Mouse (Mus musculus) midbrain, postnatal 0 days (tissue): ENCODE measurements around the gene Rexo1. TPM values are rescaled to one million over a fixed set of nuclear protein-coding genes. Genes with fewer than 3 reads are reported as not detected.

Experiments
- ATAC-seq: fragments of 200-750 bp; cut with Nextera tagmentation; 2 replicates; pipeline ENCODE4 v1.8.0; 2017; ENCODE audit warnings: moderate number of reproducible peaks, mild to moderate bottlenecking, moderate TSS enrichment, moderate library complexity; ENCODE audit not compliant: low FRiP score
- DNase-seq: peaks from one replicate; pipeline ENCODE4 v3.0.0-alpha.2; 2015; ENCODE audit warnings: low spot score
- H3K27ac ChIP-seq: fragments of 300-500 bp; sonication (generic); 2 replicates; pipeline ENCODE4 v1.5.1; 2014; ENCODE audit warnings: low read depth, mild to moderate bottlenecking, low read length, mixed read lengths
- H3K27me3 ChIP-seq: fragments of 300-500 bp; sonication (generic); 2 replicates; pipeline ENCODE4 v1.6.1; 2014; ENCODE audit warnings: low read length, control low read depth, mixed read lengths; ENCODE audit not compliant: insufficient read depth
- H3K36me3 ChIP-seq: fragments of 300-500 bp; sonication (generic); 2 replicates; pipeline ENCODE4 v1.6.1; 2014; ENCODE audit warnings: low read length, control low read depth, mixed read lengths; ENCODE audit not compliant: insufficient read depth
- H3K4me1 ChIP-seq: fragments of 300-500 bp; sonication (generic); 2 replicates; pipeline ENCODE4 v1.6.1; 2014; ENCODE audit warnings: mild to moderate bottlenecking, control low read depth, antibody characterized with exemption, low read length, mixed read lengths; ENCODE audit not compliant: insufficient read depth
- H3K4me2 ChIP-seq: fragments of 300-500 bp; sonication (generic); 2 replicates; pipeline ENCODE4 v1.6.1; 2014; ENCODE audit warnings: low read depth, mild to moderate bottlenecking, low read length, mixed read lengths; ENCODE audit not compliant: poor library complexity, severe bottlenecking
- H3K4me3 ChIP-seq: fragments of 300-500 bp; sonication (generic); 2 replicates; pipeline ENCODE4 v1.5.1; 2014; ENCODE audit warnings: low read depth, mild to moderate bottlenecking, low read length, moderate library complexity
- H3K9ac ChIP-seq: fragments of 300-500 bp; sonication (generic); replicated peaks from 2 replicates; pipeline ENCODE4 v1.6.1; 2014; ENCODE audit warnings: mild to moderate bottlenecking, low read length, moderate library complexity, mixed read lengths; ENCODE audit not compliant: poor library complexity, severe bottlenecking
- H3K9me3 ChIP-seq: fragments of 300-500 bp; sonication (generic); 2 replicates; pipeline ENCODE4 v1.6.1; 2016; ENCODE audit warnings: low read length, control low read depth
- CTCF ChIP-seq: IDR thresholded peaks from 2 replicates; pipeline ENCODE4 v1.5.1; 2016; ENCODE audit warnings: antibody characterized with exemption, mild to moderate bottlenecking
- WGBS: fragments of 180-500 bp; shearing (Covaris S2); extraction: QIAGEN DNeasy Blood & Tissue Kit; methylation state at CpG from one replicate; pipeline ENCODE4 v1.1.7; 2014; 5-methylcytosine and 5-hydroxymethylcytosine counted together
- polyA plus RNA-seq: library from polyadenylated mRNA; unstranded; fragments of >200 nt; fragmentation: Nextera tagmentation; extraction: Ambion mirVana; gene quantifications from 2 replicates; pipeline ENCODE4 v1.2.1, GENCODE M21; 2015
- total RNA-seq: library from RNA; depleted of rRNA; stranded (reverse); fragments of >200 nt; gene quantifications from 2 replicates; pipeline ENCODE4 v1.2.3, GENCODE M21; 2014

The Rexo1 gene
- total and polyA plus RNA-seq, 2 experiments from 2014 or later, result 29.8 to 52.6 TPM

GRCm38 (mm10) chr10:80513739-80514138 is 47.6 kb downstream of the Rexo1 start:
- no peaks in the 10 kb centered on the region for H3K36me3 ChIP-seq
- no peak overlapping the region for H3K27ac ChIP-seq
- peak; percentile 30 for DNase-seq
- peak overlapping the region; percentile 13; the same call in 1 of the 2 replicates for H3K4me3 ChIP-seq
- ATAC-seq, result no peak
- peak overlapping the region; percentile 30 for H3K4me2 ChIP-seq
- 0 out of 2 replicates have a peak overlapping the region, but pooled peaks have one; percentile 39 for H3K9ac ChIP-seq
- no peaks in the 10 kb centered on the region for H3K9me3 ChIP-seq
- WGBS, result 5% methylated on average over 19 of the region's 19 CpGs
- H3K27me3 ChIP-seq, result peaks cover 15% of the 10 kb centered on the region; the same call in 1 of the 2 replicates
- H3K4me1 ChIP-seq, result no peaks in the 10 kb centered on the region
- no peak for TF ChIP-seq CTCF

- ATAC-seq, result no peak
- 50% methylated on average over 10 of the region's 10 CpGs for whole genome bisulfite sequencing
Measured at GRCm38 (mm10) chr10:80510273-80510660, 51.1 kb downstream of the Rexo1 start.

GRCm38 (mm10) chr10:80509412-80510272 is 51.7 kb downstream of the Rexo1 start:
- DNase-seq (peak; percentile 68), ATAC-seq (peak; percentile 62; the same call in 1 of the 2 replicates)
- H3K27me3 ChIP-seq, result peaks cover 31% of the 10 kb centered on the region
- no peaks in the 10 kb centered on the region for H3K36me3 ChIP-seq
- 11% methylated on average over 20 of the region's 20 CpGs for whole genome bisulfite sequencing
- H3K27ac ChIP-seq, result no peak overlapping the region
- no peak overlapping the region for H3K4me3 ChIP-seq
- H3K9me3 ChIP-seq, result no peaks in the 10 kb centered on the region
- H3K4me2 ChIP-seq, result peak overlapping the region; percentile 43
- H3K9ac ChIP-seq, result no peak overlapping the region
- no peaks in the 10 kb centered on the region for H3K4me1 ChIP-seq
- TF ChIP-seq CTCF, result peak; percentile 92

More at GRCm38 (mm10) chr10:80510273-80510660, 51.1 kb downstream of the Rexo1 start:
- Histone ChIP-seq H3K4me3 (no peak overlapping the region), H3K36me3 (no peaks in the 10 kb centered on the region), H3K27ac (no peak overlapping the region), H3K27me3 (peaks cover 31% of the 10 kb centered on the region), H3K9me3 (no peaks in the 10 kb centered on the region), H3K4me2 (no peak overlapping the region), H3K4me1 (no peaks in the 10 kb centered on the region), H3K9ac (no peak overlapping the region)
- TF ChIP-seq CTCF, result no peak
- DNase-seq, result no peak

- H3K4me3 ChIP-seq, result no peak overlapping the region
- no peak overlapping the region for H3K27ac ChIP-seq
- H3K9me3 ChIP-seq, result no peaks in the 10 kb centered on the region
- ATAC-seq (no peak), DNase-seq (peak; percentile 59)
- H3K9ac ChIP-seq, result no peak overlapping the region
- peaks cover 49% of the 10 kb centered on the region for H3K27me3 ChIP-seq
- TF ChIP-seq CTCF, result peak; percentile 82
- no peaks in the 10 kb centered on the region for H3K36me3 ChIP-seq
- under 1% methylated on average over 11 of the region's 11 CpGs for WGBS
- no peaks in the 10 kb centered on the region for H3K4me1 ChIP-seq
- no peak overlapping the region for H3K4me2 ChIP-seq
Measured at GRCm38 (mm10) chr10:80506222-80506621, 55.1 kb downstream of the Rexo1 start.

GRCm38 (mm10) chr10:80504724-80505123 is 56.6 kb downstream of the Rexo1 start:
- H3K27ac ChIP-seq, result no peak overlapping the region
- no peaks in the 10 kb centered on the region for H3K4me1 ChIP-seq
- TF ChIP-seq CTCF, result no peak
- no peaks in the 10 kb centered on the region for H3K36me3 ChIP-seq
- DNase-seq, result no peak
- no peak for ATAC-seq
- H3K9me3 ChIP-seq, result no peaks in the 10 kb centered on the region
- no peak overlapping the region for H3K9ac ChIP-seq
- no peak overlapping the region for H3K4me2 ChIP-seq
- H3K27me3 ChIP-seq, result peaks cover 59% of the 10 kb centered on the region
- 0% methylated on average over 9 of the region's 9 CpGs for WGBS
- no peak overlapping the region for H3K4me3 ChIP-seq

GRCm38 (mm10) chr10:80503599-80504220 is 57.6 kb downstream of the Rexo1 start:
- no peaks in the 10 kb centered on the region for H3K4me1 ChIP-seq
- no peak overlapping the region for H3K9ac ChIP-seq
- 7% methylated on average over 27 of the region's 27 CpGs for WGBS
- H3K36me3 ChIP-seq, result no peaks in the 10 kb centered on the region
- DNase-seq (no peak), ATAC-seq (no peak)
- no peaks in the 10 kb centered on the region for H3K9me3 ChIP-seq
- no peak overlapping the region for H3K27ac ChIP-seq
- no peak for TF ChIP-seq CTCF
- peaks cover 64% of the 10 kb centered on the region for H3K27me3 ChIP-seq
- no peak overlapping the region for H3K4me2 ChIP-seq
- no peak overlapping the region for H3K4me3 ChIP-seq
